Mouse (Mus musculus) G1E (cell line): Measurements from ENCODE around the gene Nudt13. TPM values are rescaled to one million over a fixed set of nuclear protein-coding genes. Genes with fewer than 3 reads are reported as not detected.
"Not testable (repeated sequence)": the region's sequence is repeated elsewhere in the genome, so short reads cannot be mapped to it uniquely, and the experiment has no call there.

ENCODE experiments used
- ATAC-seq: 2 replicates; pipeline ENCODE4 v1.8.0; 2016; ENCODE audit warnings: mild to moderate bottlenecking; ENCODE audit not compliant: insufficient number of reproducible peaks, poor library complexity, low FRiP score, severe bottlenecking; ENCODE audit errors: extremely low read depth
- DNase-seq: peaks from one replicate; pipeline ENCODE4 v3.0.0; 2012; ENCODE audit warnings: low spot score
- H3K27me3 ChIP-seq: 2 replicates; pipeline ENCODE4 v1.6.1; 2012; ENCODE audit warnings: mild to moderate bottlenecking, low read length, inconsistent platforms; ENCODE audit not compliant: insufficient read depth
- H3K36me3 ChIP-seq: replicated peaks from 2 replicates; pipeline ENCODE3; 2012; ENCODE audit warnings: mild to moderate bottlenecking, inconsistent platforms
- H3K4me1 ChIP-seq: 2 replicates; pipeline ENCODE4 v1.6.1; 2012; ENCODE audit warnings: low read depth, low read length, inconsistent platforms, mixed read lengths; ENCODE audit not compliant: insufficient read depth
- H3K4me3 ChIP-seq: 2 replicates; pipeline ENCODE4 v1.5.1; 2012; ENCODE audit warnings: low read depth, mild to moderate bottlenecking, inconsistent platforms, low read length, moderate library complexity, mixed read lengths
- H3K9me3 ChIP-seq: replicated peaks from 2 replicates; pipeline ENCODE4 v1.6.1; 2012; ENCODE audit warnings: inconsistent platforms
- CTCF ChIP-seq: IDR thresholded peaks from 2 replicates; pipeline ENCODE4 v1.5.1; 2012; ENCODE audit warnings: low read depth, low read length, inconsistent platforms, mixed read lengths
- GATA1 ChIP-seq: IDR thresholded peaks from 2 replicates; pipeline ENCODE4 v1.6.1; 2012; ENCODE audit warnings: borderline replicate concordance, low read length, inconsistent platforms, mixed read lengths
- GATA2 ChIP-seq: IDR thresholded peaks from 2 replicates; pipeline ENCODE4 v1.6.1; 2012; ENCODE audit warnings: low read depth, low read length, inconsistent platforms, borderline replicate concordance
- POLR2AphosphoS5 ChIP-seq: IDR thresholded peaks from 2 replicates; pipeline ENCODE4 v1.6.1; 2012; ENCODE audit warnings: low read depth, low read length, inconsistent platforms; ENCODE audit not compliant: insufficient replicate concordance
- TAL1 ChIP-seq: conservative IDR thresholded peaks from 2 replicates; pipeline ENCODE4 v1.6.1; 2012; ENCODE audit warnings: low read depth, low read length, inconsistent platforms, mixed read lengths
- polyA plus RNA-seq: library from polyadenylated mRNA; stranded (reverse); fragments of >175 nt; gene quantifications from 2 replicates; pipeline ENCODE4 v1.2.3, GENCODE M21; 2012
- total RNA-seq, 2 experiments: library from RNA; stranded (forward) in 1 of 2; stranded (reverse) in 1 of 2; fragments of 200-1000 nt in 1 of 2; fragments of >200 nt in 1 of 2; fragmentation: Nextera tagmentation in 1 of 2; gene quantifications; 2 replicates each; pipeline ENCODE4 v1.2.3; 2014 to 2017

Nudt13 gene
- total and polyA plus RNA-seq, 3 experiments: 1.4 to 26.8 (median 7.4) TPM

- peaks cover 20% of the 10 kb centered on the region for H3K27me3 ChIP-seq
- ATAC-seq (no peak), DNase-seq (no peak)
- H3K9me3 ChIP-seq: no peaks in the 10 kb centered on the region
- peaks cover 4% of the 10 kb centered on the region for H3K36me3 ChIP-seq
- H3K4me3 ChIP-seq: no peak overlapping the region
- TF ChIP-seq TAL1 (no peak), GATA1 (no peak), POLR2AphosphoS5 (no peak), CTCF (no peak)
- H3K4me1 ChIP-seq: peaks cover 14% of the 10 kb centered on the region
Observed at GRCm38 (mm10) chr14:20291391-20291790, 3.1 kb upstream of the Nudt13 start.

- peak overlapping the region; percentile 71 for H3K4me3 ChIP-seq
- peaks cover 8% of the 10 kb centered on the region for H3K27me3 ChIP-seq
- peaks cover 18% of the 10 kb centered on the region for H3K4me1 ChIP-seq
- no peaks in the 10 kb centered on the region for H3K9me3 ChIP-seq
- ATAC-seq (no peak), DNase-seq (no peak)
- TF ChIP-seq GATA1 (no peak), TAL1 (no peak)
- H3K36me3 ChIP-seq: peaks cover 9% of the 10 kb centered on the region
Observed at GRCm38 (mm10) chr14:20294947-20295346, 450 bp downstream of the Nudt13 start.

GRCm38 (mm10) chr14:20297616-20298015, 3.1 kb downstream of the Nudt13 start:
- H3K4me3 ChIP-seq: no peak overlapping the region
- no peak for TF ChIP-seq GATA2
- H3K4me1 ChIP-seq: peaks cover 14% of the 10 kb centered on the region
- DNase-seq (no peak), ATAC-seq (no peak)
- peaks cover 12% of the 10 kb centered on the region for H3K36me3 ChIP-seq
- H3K27me3 ChIP-seq: no peaks in the 10 kb centered on the region
- no peaks in the 10 kb centered on the region for H3K9me3 ChIP-seq

GRCm38 (mm10) chr14:20298131-20298530, 3.6 kb downstream of the Nudt13 start:
- Histone ChIP-seq H3K36me3 (peaks cover 13% of the 10 kb centered on the region), H3K27me3 (no peaks in the 10 kb centered on the region), H3K4me3 (no peak overlapping the region), H3K4me1 (peaks cover 14% of the 10 kb centered on the region), H3K9me3 (no peaks in the 10 kb centered on the region)
- no peak for DNase-seq
- ATAC-seq: no peak
- no peak for TF ChIP-seq POLR2AphosphoS5
- no peak for TF ChIP-seq CTCF
- no peak for TF ChIP-seq GATA1
- TF ChIP-seq GATA2: no peak
- no peak for TF ChIP-seq TAL1

GRCm38 (mm10) chr14:20305085-20305484, 10.6 kb downstream of the Nudt13 start:
- not testable (repeated sequence) for H3K27me3 ChIP-seq, ATAC-seq, DNase-seq, H3K4me3 ChIP-seq, H3K4me1 ChIP-seq, H3K9me3 ChIP-seq
- H3K36me3 ChIP-seq: peaks cover 51% of the 10 kb centered on the region

GRCm38 (mm10) chr14:20315137-20315536, 20.6 kb downstream of the Nudt13 start:
- DNase-seq (no peak), ATAC-seq (no peak)
- H3K36me3 ChIP-seq: peaks cover 70% of the 10 kb centered on the region
- no peaks in the 10 kb centered on the region; the same call in 1 of the 2 replicates for H3K4me1 ChIP-seq
- TF ChIP-seq GATA1: no peak
- H3K27me3 ChIP-seq: no peaks in the 10 kb centered on the region
- H3K9me3 ChIP-seq: no peaks in the 10 kb centered on the region
- no peak overlapping the region for H3K4me3 ChIP-seq

GRCm38 (mm10) chr14:20319420-20319819, 24.9 kb downstream of the Nudt13 start:
- H3K27me3 ChIP-seq: no peaks in the 10 kb centered on the region
- TF ChIP-seq GATA1 (no peak), TAL1 (no peak), GATA2 (no peak), POLR2AphosphoS5 (no peak), CTCF (peak; percentile 48; the same call in 1 of the 2 replicates)
- no peak for ATAC-seq
- H3K9me3 ChIP-seq: no peaks in the 10 kb centered on the region
- H3K36me3 ChIP-seq: peaks cover 83% of the 10 kb centered on the region
- no peak overlapping the region for H3K4me3 ChIP-seq
- H3K4me1 ChIP-seq: peaks cover 5% of the 10 kb centered on the region; the same call in 1 of the 2 replicates
- DNase-seq: no peak
